In the genomic region with DNA sequence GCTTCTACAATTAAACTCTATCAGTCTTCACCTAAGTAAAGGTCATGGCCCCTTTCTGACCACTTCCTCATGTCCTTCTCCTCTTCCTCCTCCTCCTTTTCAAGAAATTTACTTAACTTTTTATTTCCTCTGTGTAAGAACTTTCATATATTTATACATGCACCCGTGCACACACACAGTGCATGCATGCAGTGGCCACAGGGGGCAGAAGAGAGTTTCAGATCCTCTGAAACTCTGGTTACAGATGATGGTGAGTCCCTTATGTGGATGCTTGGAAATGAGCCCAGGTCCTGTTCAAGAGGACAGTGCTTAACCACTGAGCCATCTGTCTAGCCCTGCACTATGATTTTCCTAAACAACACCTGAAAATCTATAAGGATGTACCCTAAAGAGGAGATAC, we compare ENCODE assay signal across 16 mouse cellular contexts.
A peak's percentile ranks its signal among the peaks of the same experiment; 100 is the strongest.
DNase-seq lines count a peak whose midpoint lies in the region; ATAC-seq and TF ChIP-seq lines count a peak whose summit lies in the region.
"Had no signal": no experiment of that assay in that cellular context is flagged by ENCODE, and none has a peak within 500 bp of the region (broad histone marks: within the 10 kb centered on the region; RNA-seq: fewer than 3 reads in every experiment).

No protein-coding gene starts in this region.

- no peak for ATAC-seq in forebrain, postnatal 0 days
- ATAC-seq in forebrain, embryonic 15.5 days (replicated peaks) = no peak
- no peak for ATAC-seq in liver, embryonic 11.5 days (replicated peaks; ENCODE audit: low FRiP score)
- ATAC-seq in Patski = no peak
- ATAC-seq in heart, embryonic 11.5 days (replicated peaks; ENCODE audit: insufficient number of reproducible peaks, low FRiP score, low TSS enrichment) = no peak
- ATAC-seq: hindbrain, embryonic 16.5 days had no signal

- no peak for TF ChIP-seq EP300 in CH12.LX (IDR thresholded peaks at IDR 0.05; ENCODE audit: low read length)

- DNase-seq in forebrain, postnatal 0 days = no peak
- DNase-seq in liver, adult 2 months (ENCODE audit: extremely low read depth, low read depth, low spot score) = no peak
- no peak for DNase-seq in liver, embryonic 11.5 days (ENCODE audit: low spot score)
- DNase-seq in CH12.LX (ENCODE audit: extremely low read depth) = peak; percentile 6
- DNase-seq in Patski (ENCODE audit: low read depth, low spot score) = no peak
- no peak for DNase-seq in adrenal gland, postnatal 36 days
- DNase-seq: adrenal gland, postnatal 10 days; gastrocnemius, postnatal 36 days; right cerebral cortex, adult 18-20 months had no signal

- CTCF ChIA-PET in Patski (lab: Charles Lee) = no interaction called here

- TF ChIP-seq POLR2A in liver, adult 2 months (IDR thresholded peaks at IDR 0.05; ENCODE audit: extremely low read depth, insufficient read depth, low read length) = no peak
- TF ChIP-seq POLR2A in CH12.LX (IDR thresholded peaks at IDR 0.05; ENCODE audit: low read depth, low read length) = no peak

- H3K4me3 ChIP-seq in forebrain, postnatal 0 days (ENCODE audit: low read depth, low read length) = no peak overlapping the region
- no peak overlapping the region for H3K4me3 ChIP-seq in forebrain, embryonic 15.5 days
- no peak overlapping the region for H3K4me3 ChIP-seq in liver, adult 2 months (ENCODE audit: insufficient read depth, low read depth, low read length)
- no peak overlapping the region for H3K4me3 ChIP-seq in liver, embryonic 11.5 days (ENCODE audit: low read depth, low read length)
- no peak overlapping the region for H3K4me3 ChIP-seq in CH12.LX (replicated peaks in 1 of 3; ENCODE audit: low read depth in 2 of 3, low read length in 2 of 3, poor library complexity in 1 of 3)
- H3K4me3 ChIP-seq in heart, embryonic 11.5 days (ENCODE audit: low read depth, low read length) = no peak overlapping the region
- H3K4me3 ChIP-seq: erythroblast, embryonic 14.5 days; heart, embryonic 15.5 days; liver, embryonic 15.5 days; megakaryocyte, embryonic 14.5 days had no signal

- peak; percentile 35 for TF ChIP-seq CTCF in forebrain, postnatal 0 days (IDR thresholded peaks at IDR 0.05; ENCODE audit: low read depth)
- peak; percentile 23; the same call in 1 of the 2 replicates for TF ChIP-seq CTCF in liver, adult 2 months (IDR thresholded peaks at IDR 0.05; ENCODE audit: low read depth, low read length)
- TF ChIP-seq CTCF in CH12.LX (conservative IDR thresholded peaks at IDR 0.05 in 1 of 2, IDR thresholded peaks at IDR 0.05 in 1 of 2; ENCODE audit: low read depth in 2 of 2, low read length in 2 of 2) (peak in 1 of 2 experiments; percentile 37; a peak in 2 of 4 replicates), Patski (IDR thresholded peaks at IDR 0.05) (peak; percentile 50)

- TF ChIP-seq RAD21 in CH12.LX (IDR thresholded peaks at IDR 0.05; ENCODE audit: low read depth, low read length) = peak; percentile 2

- POLR2A ChIA-PET in Patski (lab: Charles Lee) = no interaction called here

- no peaks in the 10 kb centered on the region for H3K9me3 ChIP-seq in forebrain, postnatal 0 days (ENCODE audit: low read length)
- H3K9me3 ChIP-seq in forebrain, embryonic 15.5 days = no peaks in the 10 kb centered on the region
- H3K9me3 ChIP-seq in liver, embryonic 11.5 days (ENCODE audit: control insufficient read depth, low read length) = no peaks in the 10 kb centered on the region
- H3K9me3 ChIP-seq in CH12.LX (replicated peaks; ENCODE audit: low read length) = peaks cover 5% of the 10 kb centered on the region
- no peaks in the 10 kb centered on the region for H3K9me3 ChIP-seq in heart, embryonic 11.5 days (replicated peaks; ENCODE audit: control insufficient read depth, low read length)
- H3K9me3 ChIP-seq: heart, embryonic 15.5 days; liver, embryonic 15.5 days had no signal

- H3K9ac ChIP-seq in forebrain, postnatal 0 days = no peak overlapping the region
- H3K9ac ChIP-seq in forebrain, embryonic 15.5 days (replicated peaks) = no peak overlapping the region
- no peak overlapping the region for H3K9ac ChIP-seq in liver, adult 2 months (ENCODE audit: low read depth, low read length)
- H3K9ac ChIP-seq in liver, embryonic 11.5 days (ENCODE audit: low read depth, low read length) = no peak overlapping the region
- H3K9ac ChIP-seq in CH12.LX (ENCODE audit: insufficient read depth, low read depth) = no peak overlapping the region
- H3K9ac ChIP-seq in heart, embryonic 11.5 days (ENCODE audit: low read depth, low read length) = no peak overlapping the region
- H3K9ac ChIP-seq: heart, embryonic 15.5 days; liver, embryonic 15.5 days had no signal

- H3K27ac ChIP-seq in forebrain, postnatal 0 days (ENCODE audit: low read depth, low read length) = no peak overlapping the region
- no peak overlapping the region for H3K27ac ChIP-seq in forebrain, embryonic 15.5 days (replicated peaks)
- H3K27ac ChIP-seq in liver, adult 2 months (replicated peaks; ENCODE audit: insufficient read depth, low read depth, low read length) = no peak overlapping the region
- no peak overlapping the region for H3K27ac ChIP-seq in liver, embryonic 11.5 days (ENCODE audit: low read depth, low read length)
- no peak overlapping the region for H3K27ac ChIP-seq in CH12.LX (ENCODE audit: insufficient read depth, low read depth)
- H3K27ac ChIP-seq in heart, embryonic 11.5 days (ENCODE audit: low read depth, low read length) = no peak overlapping the region
- H3K27ac ChIP-seq: heart, embryonic 15.5 days; liver, embryonic 15.5 days had no signal

- in situ Hi-C loops in CH12.LX (cut with MboI; ENCODE audit: low pct_ligation_motif_present, low pct_unique_long_range_greater_than_20kb, low sequenced_read_pairs) = no loop called here
- in situ Hi-C loops in Patski (cut with MboI; ENCODE audit: low pct_unique_long_range_greater_than_20kb) = no loop called here

- 60% methylated on average over 1 of the region's 1 CpGs for WGBS in forebrain, postnatal 0 days
- WGBS in forebrain, embryonic 15.5 days = 89% methylated on average over 1 of the region's 1 CpGs
- WGBS in liver, adult 2 months = 77% methylated on average over 1 of the region's 1 CpGs
- WGBS in liver, embryonic 11.5 days = 59% methylated on average over 1 of the region's 1 CpGs
- 79% methylated on average over 1 of the region's 1 CpGs for WGBS in heart, embryonic 11.5 days (ENCODE audit: insufficient replicate concordance)

- no peak overlapping the region for H3K4me2 ChIP-seq in forebrain, postnatal 0 days (ENCODE audit: low read depth)
- H3K4me2 ChIP-seq in forebrain, embryonic 15.5 days (replicated peaks) = no peak overlapping the region
- H3K4me2 ChIP-seq in liver, embryonic 11.5 days = no peak overlapping the region
- H3K4me2 ChIP-seq in CH12.LX (ENCODE audit: insufficient read depth, low read depth, poor library complexity, severe bottlenecking) = no peak overlapping the region
- H3K4me2 ChIP-seq in heart, embryonic 11.5 days = no peak overlapping the region
- H3K4me2 ChIP-seq: heart, embryonic 15.5 days; liver, embryonic 15.5 days had no signal

- H3K4me1 ChIP-seq in forebrain, postnatal 0 days (ENCODE audit: insufficient read depth) = no peaks in the 10 kb centered on the region
- H3K4me1 ChIP-seq in forebrain, embryonic 15.5 days = no peaks in the 10 kb centered on the region
- H3K4me1 ChIP-seq in liver, adult 2 months (ENCODE audit: control insufficient read depth, insufficient read depth, low read length) = no peaks in the 10 kb centered on the region
- H3K4me1 ChIP-seq in liver, embryonic 11.5 days (replicated peaks; ENCODE audit: control insufficient read depth, insufficient read depth, low read length) = no peaks in the 10 kb centered on the region
- H3K4me1 ChIP-seq in CH12.LX (ENCODE audit: control insufficient read depth in 1 of 2, insufficient read depth in 2 of 2) = no peaks in the 10 kb centered on the region
- no peaks in the 10 kb centered on the region for H3K4me1 ChIP-seq in heart, embryonic 11.5 days (ENCODE audit: control insufficient read depth, insufficient read depth, low read length)
- H3K4me1 ChIP-seq: heart, embryonic 15.5 days; liver, embryonic 15.5 days; megakaryocyte, embryonic 14.5 days had no signal

- H3K27me3 ChIP-seq in forebrain, postnatal 0 days (ENCODE audit: insufficient read depth, low read length) = no peaks in the 10 kb centered on the region
- no peaks in the 10 kb centered on the region for H3K27me3 ChIP-seq in forebrain, embryonic 15.5 days
- H3K27me3 ChIP-seq in liver, adult 2 months (ENCODE audit: control insufficient read depth, insufficient read depth, low read length) = no peaks in the 10 kb centered on the region
- H3K27me3 ChIP-seq in liver, embryonic 11.5 days (replicated peaks; ENCODE audit: control insufficient read depth, insufficient read depth, low read length) = no peaks in the 10 kb centered on the region
- H3K27me3 ChIP-seq in CH12.LX (replicated peaks) = no peaks in the 10 kb centered on the region
- H3K27me3 ChIP-seq in Patski = peaks cover 7% of the 10 kb centered on the region
- no peaks in the 10 kb centered on the region for H3K27me3 ChIP-seq in heart, embryonic 11.5 days (ENCODE audit: control insufficient read depth, insufficient read depth, low read length)
- H3K27me3 ChIP-seq: heart, embryonic 15.5 days; liver, embryonic 15.5 days; megakaryocyte, embryonic 14.5 days had no signal

- no peaks in the 10 kb centered on the region for H3K79me2 ChIP-seq in liver, adult 2 months (ENCODE audit: control insufficient read depth, insufficient read depth, low read length)
- H3K79me2 ChIP-seq in CH12.LX (replicated peaks; ENCODE audit: control insufficient read depth, extremely low read depth, insufficient read depth, poor library complexity, severe bottlenecking) = no peaks in the 10 kb centered on the region

- dilution Hi-C loops in CH12.LX (cut with MboI; ENCODE audit: extremely low pct_ligation_motif_present, extremely low pct_unique_long_range_greater_than_20kb, low sequenced_read_pairs) = no loop called here

- no peaks in the 10 kb centered on the region for H3K36me3 ChIP-seq in forebrain, postnatal 0 days (ENCODE audit: insufficient read depth)
- H3K36me3 ChIP-seq in forebrain, embryonic 15.5 days = no peaks in the 10 kb centered on the region
- no peaks in the 10 kb centered on the region for H3K36me3 ChIP-seq in liver, adult 2 months (ENCODE audit: control insufficient read depth, insufficient read depth, low read length)
- no peaks in the 10 kb centered on the region for H3K36me3 ChIP-seq in liver, embryonic 11.5 days (ENCODE audit: control insufficient read depth, insufficient read depth, low read length)
- H3K36me3 ChIP-seq in CH12.LX (replicated peaks in 1 of 2; ENCODE audit: control insufficient read depth in 1 of 2, insufficient read depth in 1 of 2, low read length in 1 of 2) = no peaks in the 10 kb centered on the region
- no peaks in the 10 kb centered on the region for H3K36me3 ChIP-seq in heart, embryonic 11.5 days (ENCODE audit: control insufficient read depth, insufficient read depth, low read length)
- H3K36me3 ChIP-seq: heart, embryonic 15.5 days; liver, embryonic 15.5 days had no signal

TF ChIP-seq in CH12.LX, 34 proteins besides CTCF, POLR2A, EP300 and RAD21 (continues in another document):
- TF ChIP-seq MYC (IDR thresholded peaks at IDR 0.05; ENCODE audit: low read depth, low read length) (no peak), HCFC1 (IDR thresholded peaks at IDR 0.05; ENCODE audit: low read depth, low read length) (no peak), JUN (IDR thresholded peaks at IDR 0.05; ENCODE audit: insufficient read depth, low read depth, low read length) (no peak), ZC3H11A (IDR thresholded peaks at IDR 0.05; ENCODE audit: low read depth, low read length) (no peak), NELFE (IDR thresholded peaks at IDR 0.05; ENCODE audit: low read depth, low read length) (no peak)
